Mouse (Mus musculus) urinary bladder, postnatal 14 days (tissue): ENCODE measurements at regions not wholly inside any gene's neighbourhood (a gene's known extent, or its start where the extent isn't known, plus 50 kb on each side); places are given as distances from the start of the nearest gene placed in this dataset.
"Not testable (repeated sequence)": the region's sequence is repeated elsewhere in the genome, so short reads cannot be mapped to it uniquely, and the experiment has no call there.

Source experiments
- DNase-seq: peaks from one replicate; pipeline ENCODE4 v3.0.0; 2021; ENCODE audit warnings: low spot score

GRCm38 (mm10) chrX:68486585-68486984 lies 191.8 kb upstream of the Fmr1 start:
- DNase-seq, result no peak

GRCm38 (mm10) chrX:68492052-68492451 lies 186.3 kb upstream of the Fmr1 start:
- not testable (repeated sequence) for DNase-seq

GRCm38 (mm10) chrX:68494398-68495143 lies 183.8 kb upstream of the Fmr1 start:
- DNase-seq, result no peak

GRCm38 (mm10) chrX:68495144-68495493 lies 183.2 kb upstream of the Fmr1 start:
- peak; percentile 46 for DNase-seq

- DNase-seq, result no peak
These were observed 182.6 kb upstream of the Fmr1 start for GRCm38 (mm10) chrX:68495751-68496150.

GRCm38 (mm10) chrX:68497886-68498285 lies 180.5 kb upstream of the Fmr1 start:
- DNase-seq, result no peak

- no peak for DNase-seq
These were observed 175.4 kb upstream of the Fmr1 start for GRCm38 (mm10) chrX:68502938-68503337.

DNA sequence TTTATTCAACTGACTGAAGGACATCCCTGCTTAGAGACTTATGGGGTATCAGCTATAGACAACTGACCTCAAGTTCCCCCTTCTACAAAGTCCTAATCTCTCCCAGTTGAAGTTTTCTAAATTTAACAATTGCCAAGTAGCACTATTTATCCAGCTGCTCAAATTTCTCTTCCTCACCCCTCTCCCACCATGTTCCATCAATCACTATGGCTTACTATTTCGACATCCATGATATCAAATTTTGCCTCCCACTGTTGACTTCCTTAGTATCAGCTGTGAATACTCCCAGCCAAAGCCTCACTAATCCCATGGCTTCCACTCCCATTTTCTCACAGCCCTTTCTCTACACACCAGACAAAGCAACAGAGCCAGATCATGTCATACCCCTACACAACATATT lies 170.7 kb upstream of the Fmr1 start:
- no peak for DNase-seq

GRCm38 (mm10) chrX:68512213-68512766 lies 166.1 kb upstream of the Fmr1 start:
- no peak for DNase-seq

DNA sequence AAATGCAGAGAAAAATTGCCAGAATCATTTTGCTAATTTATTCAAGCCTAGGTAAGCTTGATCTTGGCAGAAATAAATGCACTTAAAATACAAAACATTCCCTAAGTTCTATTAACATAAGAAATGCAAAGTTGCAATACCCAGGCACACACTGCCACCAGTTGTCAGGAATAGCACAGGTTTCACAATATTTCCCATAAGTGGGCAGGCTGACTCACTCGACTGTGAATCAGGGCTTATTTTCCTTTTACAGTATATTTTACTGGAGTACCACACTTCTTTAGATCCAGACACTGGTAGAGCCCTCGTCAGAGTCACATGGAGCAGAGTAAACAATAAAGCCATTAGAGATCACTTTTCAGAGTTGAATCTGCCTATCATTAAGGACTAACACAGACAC lies 131.8 kb upstream of the Fmr1 start:
- no peak for DNase-seq

- no peak for DNase-seq
These were observed 124.3 kb upstream of the Fmr1 start for GRCm38 (mm10) chrX:68554031-68554430.

- DNase-seq, result no peak
These were observed 120.6 kb upstream of the Fmr1 start for GRCm38 (mm10) chrX:68557717-68558116.

DNA sequence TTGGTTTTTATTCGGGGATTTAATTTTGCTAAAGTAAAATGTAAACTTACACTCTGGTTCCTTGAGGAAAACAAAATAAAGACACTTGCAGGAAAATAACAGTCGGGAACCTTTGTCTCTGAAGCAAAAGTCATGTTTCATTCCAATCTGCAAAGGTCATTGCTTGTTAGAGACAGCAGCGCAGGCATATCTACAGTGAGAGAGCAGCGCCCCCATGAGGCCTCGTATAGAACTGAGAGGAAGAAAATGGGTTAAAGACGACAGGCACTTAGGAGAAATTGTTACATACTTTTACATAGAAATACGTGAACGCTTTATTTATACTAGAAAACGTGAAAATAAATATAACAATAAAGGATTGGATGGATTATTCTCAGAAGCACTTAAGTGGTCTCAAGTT lies 93.1 kb upstream of the Fmr1 start:
- DNase-seq, result peak; percentile 36

- no peak for DNase-seq
These were observed 56.2 kb upstream of the Fmr1 start for GRCm38 (mm10) chrX:68622141-68622540.
